Mouse (Mus musculus) layer of hippocampus, adult 18-20 months (tissue): ENCODE results near the gene Ubqln4. TPM values are rescaled to one million over a fixed set of nuclear protein-coding genes. Genes with fewer than 3 reads are reported as not detected.
"Not testable (repeated sequence)": the region's sequence is repeated elsewhere in the genome, so short reads cannot be mapped to it uniquely, and the experiment has no call there.

Experiments
- DNase-seq, 2 experiments: peaks; one replicate each; pipeline ENCODE4 v3.0.0; 2022; ENCODE audit warnings: low spot score in 2 of 2
- total RNA-seq, 2 experiments: library from RNA; stranded (reverse); gene quantifications; 2 replicates each; pipeline ENCODE4 v1.2.3; 2021

Gene Ubqln4
- total RNA-seq, 2 experiments from 2014 or later: 118 to 122 TPM

- DNase-seq: no peak
Measured at GRCm38 (mm10) chr3:88563442-88563841, 9.9 kb downstream of the Ubqln4 start.

GRCm38 (mm10) chr3:88563966-88564365 is 10.4 kb downstream of the Ubqln4 start:
- DNase-seq: no peak

GRCm38 (mm10) chr3:88566116-88566515 is 12.6 kb downstream of the Ubqln4 start:
- no peak for DNase-seq

GRCm38 (mm10) chr3:88566536-88567061 is 13.0 kb downstream of the Ubqln4 start:
- DNase-seq: no peak

- DNase-seq: no peak
Measured at GRCm38 (mm10) chr3:88567892-88568291, 14.3 kb downstream of the Ubqln4 start.

- no peak for DNase-seq
Measured at GRCm38 (mm10) chr3:88568615-88569014, 15.1 kb downstream of the Ubqln4 start.

- no peak for DNase-seq
Measured at GRCm38 (mm10) chr3:88569093-88569492, 15.5 kb downstream of the Ubqln4 start.

GRCm38 (mm10) chr3:88569694-88570093 is 16.1 kb downstream of the Ubqln4 start:
- no peak for DNase-seq

GRCm38 (mm10) chr3:88570341-88570740 is 16.8 kb downstream of the Ubqln4 start:
- DNase-seq: no peak

GRCm38 (mm10) chr3:88571856-88572255 is 18.3 kb downstream of the Ubqln4 start:
- DNase-seq: no peak

GRCm38 (mm10) chr3:88572835-88573234 is 19.3 kb downstream of the Ubqln4 start:
- no peak for DNase-seq

GRCm38 (mm10) chr3:88573810-88574209 is 20.3 kb downstream of the Ubqln4 start:
- no peak for DNase-seq

- no peak for DNase-seq
Measured at GRCm38 (mm10) chr3:88575540-88575939, 22.0 kb downstream of the Ubqln4 start, which contains the start of gene Ssr2. Gene Ssr2 (plus strand): TSS chr3:88575876.

- not testable (repeated sequence) for DNase-seq
Measured at GRCm38 (mm10) chr3:88577846-88578245, 24.3 kb downstream of the Ubqln4 start.

GRCm38 (mm10) chr3:88578498-88579424 is 25.2 kb downstream of the Ubqln4 start:
- DNase-seq: no peak

- peak; percentile 77 to 88 for DNase-seq
Measured at GRCm38 (mm10) chr3:88579454-88580117, 26.0 kb downstream of the Ubqln4 start.

GRCm38 (mm10) chr3:88585769-88586168 is 32.2 kb downstream of the Ubqln4 start:
- no peak for DNase-seq

- no peak for DNase-seq
Measured at GRCm38 (mm10) chr3:88586640-88587039, 33.1 kb downstream of the Ubqln4 start.

- DNase-seq: no peak
Measured at GRCm38 (mm10) chr3:88590246-88590645, 36.7 kb downstream of the Ubqln4 start.

- no peak for DNase-seq
Measured at GRCm38 (mm10) chr3:88591044-88591443, 37.5 kb downstream of the Ubqln4 start.

GRCm38 (mm10) chr3:88591950-88592731 is 38.6 kb downstream of the Ubqln4 start:
- DNase-seq: peak in 1 of 2 experiments; percentile 68
